Mouse (Mus musculus) limb, embryonic 10.5 days (tissue): ENCODE measurements around the gene Bglap3. TPM values are rescaled to one million over a fixed set of nuclear protein-coding genes. Genes with fewer than 3 reads are reported as not detected.
"Not testable (repeated sequence)": the region's sequence is repeated elsewhere in the genome, so short reads cannot be mapped to it uniquely, and the experiment has no call there.

Source experiments
- DNase-seq: peaks from one replicate; pipeline ENCODE4 v3.0.0-alpha.2; 2017; ENCODE audit warnings: low spot score
- H3K27ac ChIP-seq: fragments of 300-500 bp; sonication (generic); 2 replicates; pipeline ENCODE4 v1.5.1; 2016; ENCODE audit warnings: mild to moderate bottlenecking
- H3K27me3 ChIP-seq: fragments of 300-500 bp; sonication (generic); 2 replicates; pipeline ENCODE4 v1.6.1; 2016; ENCODE audit warnings: low read depth, mild to moderate bottlenecking; ENCODE audit not compliant: poor library complexity, severe bottlenecking
- H3K36me3 ChIP-seq: fragments of 300-500 bp; sonication (generic); 2 replicates; pipeline ENCODE4 v1.6.1; 2016; ENCODE audit warnings: mild to moderate bottlenecking, moderate library complexity
- H3K4me1 ChIP-seq: fragments of 300-500 bp; sonication (generic); 2 replicates; pipeline ENCODE4 v1.6.1; 2016
- H3K4me3 ChIP-seq: fragments of 300-500 bp; sonication (generic); 2 replicates; pipeline ENCODE4 v1.5.1; 2016; ENCODE audit warnings: mild to moderate bottlenecking, moderate library complexity
- H3K9me3 ChIP-seq: fragments of 300-500 bp; sonication (generic); replicated peaks from 2 replicates; pipeline ENCODE4 v1.6.1; 2016; ENCODE audit warnings: mild to moderate bottlenecking
- WGBS: fragments of 180-500 bp; shearing (Covaris S2); methylation state at CpG from one replicate; pipeline ENCODE4 v1.1.7; 2016; 5-methylcytosine and 5-hydroxymethylcytosine counted together
- polyA plus RNA-seq: library from polyadenylated mRNA; unstranded; fragments of >200 nt; fragmentation: Nextera tagmentation; extraction: Ambion mirVana; gene quantifications from 2 replicates; pipeline ENCODE4 v1.2.1, GENCODE M21; 2016

The Bglap3 gene
- polyA plus RNA-seq, 1 experiment from 2014 or later: 0.09 TPM

DNA sequence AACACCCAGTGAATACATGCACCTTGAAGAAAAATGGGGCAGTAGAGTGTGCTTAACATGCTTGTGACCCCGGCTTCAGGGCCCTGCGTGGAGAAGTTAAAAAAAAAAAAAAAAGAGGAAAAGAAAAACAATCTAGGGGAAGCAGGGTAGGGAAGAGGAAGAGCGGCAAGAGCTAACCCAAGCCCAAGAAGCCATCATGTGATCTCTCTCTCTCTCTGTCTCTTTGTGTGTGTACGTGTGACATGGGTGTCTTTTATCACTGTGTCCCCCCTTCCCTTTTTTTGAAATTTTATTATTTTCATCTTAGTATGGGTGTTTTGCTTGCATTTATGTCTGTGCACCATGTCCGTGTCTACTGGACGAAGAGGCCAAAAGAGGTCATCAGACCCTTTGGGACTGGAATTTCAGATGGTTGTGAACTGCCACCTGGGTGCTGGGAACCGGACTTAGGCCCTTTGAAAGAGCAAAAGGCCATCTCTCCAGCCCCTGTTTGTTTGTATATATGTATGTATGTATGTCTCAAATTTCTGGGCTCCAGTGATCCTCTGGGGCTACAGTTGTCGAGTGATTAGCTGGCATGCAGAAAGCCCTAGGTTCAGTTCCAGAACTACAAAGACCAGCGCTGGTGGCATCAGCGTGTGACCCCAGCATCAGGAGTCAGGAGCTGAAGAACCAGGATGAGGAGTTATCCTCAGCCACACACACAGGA lies 31.1 kb upstream of the Bglap3 start:
- WGBS: 95% methylated on average over 10 of the region's 10 CpGs
- H3K36me3 ChIP-seq: peaks cover 72% of the 10 kb centered on the region
- H3K4me1 ChIP-seq: peaks cover 22% of the 10 kb centered on the region
- no peak for DNase-seq
- no peak overlapping the region for H3K27ac ChIP-seq
- H3K9me3 ChIP-seq: no peaks in the 10 kb centered on the region
- no peak overlapping the region for H3K4me3 ChIP-seq
- H3K27me3 ChIP-seq: no peaks in the 10 kb centered on the region

DNA sequence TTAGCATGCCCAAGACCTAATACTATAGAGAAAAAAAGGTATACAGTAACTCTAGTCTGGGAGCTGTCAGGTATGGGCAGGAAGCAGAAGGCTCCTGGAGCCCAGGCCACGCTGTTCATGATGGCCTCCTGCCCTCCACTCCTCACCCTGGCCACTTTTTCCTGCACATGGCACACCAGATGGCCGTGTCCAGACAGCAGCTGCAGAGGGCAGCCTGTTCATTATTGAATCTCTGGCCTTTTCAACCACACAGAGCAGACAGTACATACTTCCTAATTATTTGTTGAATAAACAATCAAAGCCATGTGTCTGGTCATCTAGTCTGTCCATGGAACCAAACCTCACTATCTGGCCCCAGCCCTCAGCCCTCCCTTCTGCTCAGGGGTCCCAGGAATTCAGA lies 26.1 kb upstream of the Bglap3 start:
- H3K36me3 ChIP-seq: peaks cover 94% of the 10 kb centered on the region

DNA sequence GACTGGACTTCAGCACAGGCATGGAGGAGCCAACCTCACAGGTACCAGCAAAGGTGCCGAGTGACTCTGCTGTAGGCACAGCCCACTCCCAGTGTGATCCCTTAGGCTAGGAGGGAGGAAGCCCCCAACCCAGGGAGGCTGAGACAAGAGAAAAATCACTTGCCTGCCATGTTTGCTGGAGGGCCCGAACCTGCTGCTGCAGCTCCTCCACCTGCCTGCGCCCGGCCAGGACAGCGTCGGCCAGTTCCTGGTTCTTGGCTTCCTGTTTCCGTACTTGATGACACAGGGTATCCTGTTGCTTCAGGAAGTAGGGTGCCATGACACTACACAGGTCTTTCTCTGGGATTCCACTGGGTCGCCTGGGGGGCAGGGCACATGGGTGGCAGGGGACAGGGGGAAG lies 23.2 kb upstream of the Bglap3 start:
- 92% methylated on average over 8 of the region's 8 CpGs for WGBS
- no peak for DNase-seq

More for the DNA sequence above, 26.1 kb upstream of the Bglap3 start:
- H3K27me3 ChIP-seq: no peaks in the 10 kb centered on the region
- H3K9me3 ChIP-seq: no peaks in the 10 kb centered on the region
- 83% methylated on average over 2 of the region's 2 CpGs for WGBS
- peaks cover 4% of the 10 kb centered on the region; the same call in 1 of the 2 replicates for H3K4me1 ChIP-seq
- H3K27ac ChIP-seq: no peak overlapping the region
- H3K4me3 ChIP-seq: no peak overlapping the region
- no peak for DNase-seq

DNA sequence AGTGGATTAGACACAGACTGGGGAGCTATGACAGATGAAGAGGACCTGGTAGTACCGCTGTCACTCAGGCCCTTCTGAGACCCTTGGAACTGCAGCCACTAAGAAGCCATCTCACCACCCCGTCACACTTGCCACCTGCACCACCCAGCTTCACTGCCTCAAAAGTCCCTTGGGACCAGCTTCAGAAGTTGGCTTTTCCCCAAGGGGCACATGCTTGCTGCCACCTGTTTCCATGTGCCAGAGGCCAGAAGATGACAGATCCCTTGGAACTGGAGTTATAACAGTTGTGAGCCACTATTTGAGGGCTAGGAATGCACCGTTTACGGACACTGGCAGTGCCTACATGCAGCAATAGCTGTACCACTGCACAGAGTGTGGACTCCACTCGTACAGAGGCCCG lies 22.7 kb upstream of the Bglap3 start:
- Histone ChIP-seq H3K27me3 (no peaks in the 10 kb centered on the region), H3K4me3 (no peak overlapping the region), H3K27ac (no peak overlapping the region), H3K36me3 (peaks cover 93% of the 10 kb centered on the region), H3K9me3 (no peaks in the 10 kb centered on the region), H3K4me1 (peaks cover 4% of the 10 kb centered on the region; the same call in 1 of the 2 replicates)
- no peak for DNase-seq
- 92% methylated on average over 6 of the region's 6 CpGs for WGBS

More for the DNA sequence above, 23.2 kb upstream of the Bglap3 start:
- H3K27me3 ChIP-seq: no peaks in the 10 kb centered on the region
- H3K36me3 ChIP-seq: peaks cover 93% of the 10 kb centered on the region
- H3K9me3 ChIP-seq: no peaks in the 10 kb centered on the region
- H3K4me1 ChIP-seq: peaks cover 4% of the 10 kb centered on the region; the same call in 1 of the 2 replicates
- H3K27ac ChIP-seq: no peak overlapping the region
- no peak overlapping the region for H3K4me3 ChIP-seq

DNA sequence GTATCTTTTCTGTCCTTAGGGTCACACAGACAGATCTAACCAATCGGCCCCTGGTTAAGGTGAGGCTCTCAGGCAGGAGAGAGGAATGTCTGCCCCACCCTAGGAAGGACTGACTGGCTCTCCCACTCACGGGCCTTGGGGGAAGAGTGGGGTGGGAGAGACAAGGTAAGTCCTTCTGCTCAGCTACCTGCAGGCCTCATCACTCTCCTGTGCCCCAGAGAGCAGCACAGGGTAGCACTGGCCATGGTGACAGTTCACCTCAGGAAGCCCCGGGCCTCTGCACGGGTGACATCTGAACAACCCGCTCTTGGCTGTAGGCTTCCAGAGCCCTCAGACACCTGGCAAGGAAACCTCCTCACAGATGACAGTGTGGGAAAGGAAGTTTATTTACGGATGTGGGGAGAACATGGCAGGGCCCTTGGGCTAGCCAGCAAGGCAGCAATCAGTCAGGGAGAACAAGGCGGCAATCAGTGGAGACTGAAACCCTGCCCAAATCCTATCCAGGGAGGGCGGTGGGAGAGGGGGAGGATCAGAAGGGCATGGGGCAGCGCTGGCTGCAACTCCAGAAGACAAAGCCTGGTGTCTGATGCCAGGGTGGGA lies 21.3 kb upstream of the Bglap3 start:
- H3K4me3 ChIP-seq: no peak overlapping the region
- DNase-seq: no peak
- H3K36me3 ChIP-seq: peaks cover 89% of the 10 kb centered on the region
- 87% methylated on average over 9 of the region's 9 CpGs for WGBS
- H3K4me1 ChIP-seq: peaks cover 1% of the 10 kb centered on the region; the same call in 1 of the 2 replicates
- no peaks in the 10 kb centered on the region for H3K9me3 ChIP-seq
- H3K27me3 ChIP-seq: no peaks in the 10 kb centered on the region
- no peak overlapping the region for H3K27ac ChIP-seq

DNA sequence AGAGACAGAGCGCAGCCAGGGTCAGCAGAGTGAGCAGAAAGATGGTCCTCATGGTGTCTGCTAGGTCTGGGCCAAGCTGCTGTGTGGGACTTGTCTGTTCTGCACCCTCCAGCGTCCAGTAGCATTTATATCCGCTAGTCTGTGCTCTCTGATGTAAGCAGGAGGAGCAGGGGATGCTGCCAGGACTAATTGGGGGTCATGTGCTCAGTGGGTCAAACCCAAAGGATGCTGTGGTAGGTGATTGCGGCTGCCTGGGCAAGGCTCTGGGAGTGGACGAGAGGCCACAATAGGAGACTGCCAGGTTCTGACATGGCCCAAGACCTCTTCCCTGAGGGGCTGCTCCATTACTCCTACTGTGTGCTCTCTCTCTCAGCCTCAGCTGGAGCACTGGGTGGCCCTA lies 11.8 kb upstream of the Bglap3 start, which contains the start of gene Bglap:
Bglap (minus strand) TSS at position 101 of the 400 bp plus-strand sequence.
- Histone ChIP-seq H3K4me3 (no peak within 1 kb of the TSS), H3K36me3 (0 out of 2 replicates have a peak, but pooled peaks cover 3% of the 10 kb centered on the region), H3K27ac (no peak within 1 kb of the TSS), H3K4me1 (peaks cover 5% of the 10 kb centered on the region), H3K27me3 (peaks cover 9% of the 10 kb centered on the region; the same call in 1 of the 2 replicates), H3K9me3 (no peaks in the 10 kb centered on the region)
- DNase-seq: no peak
- WGBS: 81% methylated on average over 5 of the region's 5 CpGs

DNA sequence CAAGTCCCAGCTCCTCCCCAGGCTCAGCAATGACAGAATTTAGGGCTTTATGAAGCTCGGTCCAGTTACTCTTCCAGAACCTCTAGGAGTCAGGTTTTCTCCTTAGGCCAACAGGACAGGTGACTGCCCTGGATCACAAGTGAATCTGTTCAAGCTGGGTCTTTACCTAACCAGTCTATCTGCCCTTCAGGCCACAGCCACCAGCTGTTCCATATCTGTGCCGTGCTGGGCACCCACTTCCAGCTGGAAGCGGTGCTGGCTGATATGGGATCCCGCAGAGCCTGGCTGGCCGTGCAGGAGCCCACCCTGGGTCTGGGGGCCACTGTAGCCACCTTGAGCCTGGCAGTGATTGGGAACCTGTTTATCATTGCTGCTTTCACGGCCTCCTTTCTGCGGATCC lies 9.8 kb upstream of the Bglap3 start:
- 37% methylated on average over 2 of the region's 7 CpGs for WGBS
- H3K27ac ChIP-seq, DNase-seq, H3K4me3 ChIP-seq, H3K36me3 ChIP-seq, H3K27me3 ChIP-seq, H3K9me3 ChIP-seq, H3K4me1 ChIP-seq: not testable (repeated sequence)

DNA sequence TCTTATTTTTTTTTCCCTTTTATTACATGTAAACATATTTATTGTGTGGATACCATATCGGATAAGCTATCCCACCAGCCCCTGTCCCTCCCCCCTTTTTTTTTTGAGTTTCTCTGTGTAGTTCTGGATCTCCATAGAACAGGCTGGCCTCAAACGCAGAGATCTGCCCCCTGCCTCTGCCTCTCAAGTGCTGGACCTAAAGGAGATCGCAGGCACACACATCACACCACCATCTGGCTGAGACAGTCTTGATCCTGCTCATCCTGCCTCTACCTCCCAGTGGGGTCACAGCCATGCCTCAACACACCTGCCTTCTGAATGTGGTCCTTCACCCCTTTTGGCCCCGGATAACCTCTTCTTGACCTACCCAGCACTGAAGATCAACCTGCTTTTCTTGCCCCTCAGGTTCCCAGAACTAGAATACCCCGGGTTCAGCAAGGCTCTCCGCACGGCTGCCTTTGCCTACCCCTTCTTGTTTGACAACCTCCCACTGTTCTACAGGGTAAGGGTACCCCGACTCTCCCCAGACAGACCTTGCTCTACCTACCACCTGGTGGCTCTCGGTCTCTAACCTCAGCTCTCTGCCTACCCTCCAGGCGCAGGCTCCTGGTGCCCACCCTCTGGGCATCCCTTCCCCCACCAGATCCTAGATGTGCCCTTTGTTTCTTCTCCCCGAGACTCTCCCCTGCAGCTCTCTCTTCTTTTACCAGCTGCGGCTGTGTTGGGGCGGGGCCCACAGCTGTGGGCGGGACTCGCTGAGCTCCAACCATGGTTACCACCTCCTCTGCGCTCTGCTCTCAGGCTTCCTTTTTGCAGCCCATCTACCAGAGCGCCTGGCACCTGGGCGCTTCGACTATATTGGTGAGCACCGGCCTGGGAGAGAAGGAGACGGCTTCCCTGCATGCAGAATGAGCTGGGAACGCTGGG lies 9.1 kb upstream of the Bglap3 start:
- not testable (repeated sequence) for H3K27me3 ChIP-seq, H3K36me3 ChIP-seq, H3K4me1 ChIP-seq, H3K9me3 ChIP-seq
- H3K27ac ChIP-seq: 0 out of 2 replicates have a peak overlapping the region, but pooled peaks have one; percentile 48
- DNase-seq: peak; percentile 48
- peak overlapping the region; percentile 37 for H3K4me3 ChIP-seq
- 9% methylated on average over 22 of the region's 22 CpGs for WGBS

DNA sequence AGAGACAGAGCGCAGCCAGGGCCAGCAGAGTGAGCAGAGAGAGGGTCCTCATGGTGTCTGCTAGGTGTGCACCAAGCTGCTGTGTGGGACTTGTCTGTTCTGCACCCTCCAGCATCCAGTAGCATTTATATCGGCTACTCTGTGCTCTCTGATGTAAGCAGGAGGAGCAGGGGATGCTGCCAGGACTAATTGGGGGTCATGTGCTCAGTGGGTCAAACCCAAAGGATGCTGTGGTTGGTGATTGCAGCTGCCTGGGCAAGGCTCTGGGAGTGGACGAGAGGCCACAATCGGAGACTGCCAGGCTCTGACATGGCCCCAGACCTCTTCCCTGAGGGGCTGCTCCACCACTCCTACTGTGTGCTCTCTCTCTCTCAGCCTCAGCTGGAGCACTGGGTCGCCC lies 6.1 kb upstream of the Bglap3 start, which contains the start of gene Bglap2:
Bglap2 (minus strand) TSS at position 101 of the 400 bp plus-strand sequence.
- peaks cover 16% of the 10 kb centered on the region for H3K4me1 ChIP-seq
- not testable (repeated sequence) for H3K4me3 ChIP-seq, DNase-seq, H3K27ac ChIP-seq, H3K36me3 ChIP-seq, H3K9me3 ChIP-seq, H3K27me3 ChIP-seq
- 81% methylated on average over 5 of the region's 5 CpGs for WGBS

DNA sequence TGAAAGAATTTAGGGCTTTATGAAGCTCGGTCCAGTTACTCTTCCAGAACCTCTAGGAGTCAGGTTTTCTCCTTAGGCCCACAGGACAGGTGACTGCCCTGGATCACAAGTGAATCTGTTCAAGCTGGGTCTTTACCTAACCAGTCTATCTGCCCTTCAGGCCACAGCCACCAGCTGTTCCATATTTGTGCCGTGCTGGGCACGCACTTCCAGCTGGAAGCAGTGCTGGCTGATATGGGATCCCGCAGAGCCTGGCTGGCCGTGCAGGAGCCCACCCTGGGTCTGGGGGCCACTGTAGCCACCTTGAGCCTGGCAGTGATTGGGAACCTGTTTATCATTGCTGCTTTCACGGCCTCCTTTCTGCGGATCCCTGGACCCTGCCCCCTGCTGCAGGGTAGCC lies 4.1 kb upstream of the Bglap3 start:
- Histone ChIP-seq H3K4me3 (peak overlapping the region; percentile 31), H3K27ac (peak overlapping the region; percentile 58; the same call in 1 of the 2 replicates), H3K4me1 (peaks cover 11% of the 10 kb centered on the region)
- not testable (repeated sequence) for H3K9me3 ChIP-seq, H3K27me3 ChIP-seq, H3K36me3 ChIP-seq, DNase-seq
- WGBS: 26% methylated on average over 6 of the region's 7 CpGs

DNA sequence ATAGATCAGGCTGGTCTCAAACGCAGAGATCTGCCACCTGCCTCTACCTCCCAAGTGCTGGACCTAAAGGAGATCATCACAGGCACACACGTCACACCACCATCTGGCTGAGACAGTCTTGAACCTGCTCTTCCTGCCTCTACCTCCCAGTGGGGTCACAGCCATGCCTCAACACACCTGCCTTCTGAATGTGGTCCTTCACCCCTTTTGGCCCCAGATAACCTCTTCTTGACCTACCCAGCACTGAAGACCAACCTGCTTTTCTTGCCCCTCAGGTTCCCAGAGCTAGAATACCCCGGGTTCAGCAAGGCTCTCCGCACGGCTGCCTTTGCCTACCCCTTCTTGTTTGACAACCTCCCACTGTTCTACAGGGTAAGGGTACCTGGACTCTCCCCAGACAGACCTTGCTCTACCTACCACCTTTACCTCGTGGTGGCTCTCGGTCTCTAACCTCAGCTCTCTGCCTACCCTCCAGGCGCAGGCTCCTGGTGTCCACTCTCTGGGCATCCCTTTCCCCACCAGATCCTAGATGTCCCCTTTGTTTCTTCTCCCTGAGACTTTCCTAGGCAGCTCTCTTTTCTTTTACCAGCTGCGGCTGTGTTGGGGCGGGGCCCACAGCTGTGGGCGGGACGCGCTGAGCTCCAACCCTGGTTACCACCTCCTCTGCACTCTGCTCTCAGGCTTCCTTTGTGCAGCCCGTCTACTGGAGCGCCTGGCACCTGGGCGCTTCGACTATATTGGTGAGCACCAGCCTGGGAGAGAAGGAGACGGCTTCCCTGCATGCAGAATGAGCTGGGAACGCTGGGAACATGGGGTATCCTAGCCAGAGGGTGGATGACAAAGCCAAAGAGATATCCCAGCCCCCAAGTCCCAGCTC lies 3.4 kb upstream of the Bglap3 start:
- H3K4me3 ChIP-seq: peak overlapping the region; percentile 31
- H3K9me3 ChIP-seq, H3K27me3 ChIP-seq, H3K36me3 ChIP-seq: not testable (repeated sequence)
- H3K4me1 ChIP-seq: peaks cover 10% of the 10 kb centered on the region
- peak; percentile 58 for DNase-seq
- H3K27ac ChIP-seq: peak overlapping the region; percentile 58; the same call in 1 of the 2 replicates
- 12% methylated on average over 19 of the region's 19 CpGs for WGBS

DNA sequence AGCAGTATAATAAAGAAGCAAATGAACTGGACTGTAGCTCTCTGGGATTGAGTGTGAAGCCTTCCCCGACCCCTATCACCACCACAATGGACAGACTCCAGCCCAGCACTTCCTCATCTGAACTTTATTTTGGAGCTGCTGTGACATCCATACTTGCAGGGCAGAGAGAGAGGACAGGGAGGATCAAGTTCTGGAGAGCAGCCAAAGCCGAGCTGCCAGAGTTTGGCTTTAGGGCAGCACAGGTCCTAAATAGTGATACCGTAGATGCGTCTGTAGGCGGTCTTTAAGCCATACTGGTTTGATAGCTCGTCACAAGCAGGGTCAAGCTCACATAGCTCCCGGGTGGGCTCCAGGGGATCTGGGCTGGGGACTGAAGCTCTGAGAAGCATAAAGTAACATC lies 4.0 kb downstream of the Bglap3 start:
- not testable (repeated sequence) for H3K27ac ChIP-seq, DNase-seq
- 91% methylated on average over 7 of the region's 7 CpGs for WGBS

More for the DNA sequence above, 4.0 kb downstream of the Bglap3 start:
- H3K4me3 ChIP-seq, H3K36me3 ChIP-seq, H3K9me3 ChIP-seq: not testable (repeated sequence)
- H3K27me3 ChIP-seq: peaks cover 43% of the 10 kb centered on the region
- peaks cover 23% of the 10 kb centered on the region for H3K4me1 ChIP-seq
